16 mouse cellular contexts compared by ENCODE assay signal in the genomic region with DNA sequence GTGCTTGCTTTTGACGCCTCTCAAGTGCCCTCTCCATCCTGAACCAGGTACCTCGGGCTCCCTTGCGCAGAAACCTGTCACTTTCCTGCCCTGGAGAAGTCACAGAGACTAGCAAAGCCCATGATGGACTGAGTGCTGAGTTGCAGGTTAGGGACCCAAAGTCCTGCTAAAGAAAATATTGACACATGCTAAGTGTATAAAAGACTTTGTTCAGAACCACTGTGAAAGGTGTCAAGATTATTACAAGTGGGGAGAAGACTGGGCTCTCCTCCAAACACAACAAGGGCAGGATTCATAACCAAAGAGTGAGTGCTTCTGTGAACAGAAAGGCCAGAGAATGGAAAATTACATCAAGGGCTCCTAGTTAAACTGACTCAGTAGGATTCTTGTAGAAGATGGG.
DNase-seq lines count a peak whose midpoint lies in the region; ATAC-seq lines count a peak whose summit lies in the region.
"Had no signal": no experiment of that assay in that cellular context is flagged by ENCODE, and none has a peak within 500 bp of the region (broad histone marks: within the 10 kb centered on the region; RNA-seq: fewer than 3 reads in every experiment).

No protein-coding gene starts in this region.

- DNase-seq in heart, embryonic 10.5 days (ENCODE audit: low spot score): peak; percentile 68
- DNase-seq in heart, adult 8-10 months (ENCODE audit: low spot score): no peak
- peak; percentile 22 for DNase-seq in kidney, postnatal 10 days
- peak; percentile 32 for DNase-seq in large intestine, adult 2 months (ENCODE audit: low read depth, low spot score)
- peak; percentile 36 to 56 for DNase-seq in lung, postnatal 4 days
- no peak for DNase-seq in gastrocnemius, postnatal 36 days
- DNase-seq in thymus, postnatal 25 days: no peak
- DNase-seq: B cell, adult 2 months; cerebellum, adult 8-10 months; heart, adult 2 months had no signal

- no peak overlapping the region for H3K27ac ChIP-seq in heart, embryonic 10.5 days
- H3K27ac ChIP-seq in kidney, embryonic 15.5 days: no peak overlapping the region
- H3K27ac ChIP-seq: heart, adult 2 months; liver, embryonic 15.5 days; midbrain, embryonic 15.5 days; neural tube, embryonic 12.5 days had no signal

- intact Hi-C loops in gastrocnemius, postnatal 36 days (cut with DNase I): no loop called here

- H3K36me3 ChIP-seq in heart, embryonic 10.5 days: no peaks in the 10 kb centered on the region
- H3K36me3 ChIP-seq in kidney, embryonic 15.5 days: no peaks in the 10 kb centered on the region
- H3K36me3 ChIP-seq: liver, embryonic 15.5 days; midbrain, embryonic 15.5 days; neural tube, embryonic 12.5 days had no signal

- H3K4me1 ChIP-seq in heart, embryonic 10.5 days: peaks cover 4% of the 10 kb centered on the region; the same call in 1 of the 2 replicates
- H3K4me1 ChIP-seq in kidney, embryonic 15.5 days: no peaks in the 10 kb centered on the region
- H3K4me1 ChIP-seq: liver, embryonic 15.5 days; midbrain, embryonic 15.5 days; neural tube, embryonic 12.5 days had no signal

- H3K4me3 ChIP-seq in heart, embryonic 10.5 days: no peak overlapping the region
- no peak overlapping the region for H3K4me3 ChIP-seq in kidney, embryonic 15.5 days (replicated peaks)
- H3K4me3 ChIP-seq: heart, adult 2 months; liver, embryonic 15.5 days; midbrain, embryonic 15.5 days; neural tube, embryonic 12.5 days had no signal

- H3K4me2 ChIP-seq in kidney, embryonic 15.5 days: no peak overlapping the region
- H3K4me2 ChIP-seq: liver, embryonic 15.5 days; midbrain, embryonic 15.5 days; neural tube, embryonic 12.5 days had no signal

- no peak overlapping the region for H3K9ac ChIP-seq in kidney, embryonic 15.5 days
- H3K9ac ChIP-seq: liver, embryonic 15.5 days; midbrain, embryonic 15.5 days; neural tube, embryonic 12.5 days had no signal

- H3K27me3 ChIP-seq in heart, embryonic 10.5 days (ENCODE audit: insufficient read depth, poor library complexity, severe bottlenecking): no peaks in the 10 kb centered on the region
- H3K27me3 ChIP-seq in kidney, embryonic 15.5 days: no peaks in the 10 kb centered on the region
- H3K27me3 ChIP-seq: liver, embryonic 15.5 days; midbrain, embryonic 15.5 days; neural tube, embryonic 12.5 days had no signal

- no peaks in the 10 kb centered on the region for H3K9me3 ChIP-seq in heart, embryonic 10.5 days
- H3K9me3 ChIP-seq in kidney, embryonic 15.5 days (replicated peaks): no peaks in the 10 kb centered on the region
- H3K9me3 ChIP-seq: G1E; liver, embryonic 15.5 days; midbrain, embryonic 15.5 days; neural tube, embryonic 12.5 days had no signal

- WGBS in heart, embryonic 10.5 days: 39% methylated on average over 3 of the region's 3 CpGs
- WGBS in kidney, embryonic 15.5 days: 36% methylated on average over 3 of the region's 3 CpGs
- WGBS in large intestine, adult 2 months: 32% methylated on average over 3 of the region's 3 CpGs

- ATAC-seq in kidney, embryonic 15.5 days (replicated peaks; ENCODE audit: low FRiP score): no peak
- ATAC-seq: hindbrain, embryonic 16.5 days; midbrain, embryonic 15.5 days had no signal

Comparison
In these comparisons a context has a peak if more than half of its experiments do, and no peak if none do; other contexts are left out.
1. DNase-seq: peak in heart, embryonic 10.5 days (single experiment), kidney, postnatal 10 days (single experiment), large intestine, adult 2 months (single experiment) and lung, postnatal 4 days (2 of 2); none in heart, adult 8-10 months (single experiment), gastrocnemius, postnatal 36 days (0 of 2) and thymus, postnatal 25 days (single experiment).